Mouse (Mus musculus): Measurements from ENCODE around the gene Btbd8.
A peak's percentile ranks its signal among the peaks of the same experiment; 100 is the strongest.

Btbd8 gene

GRCm38 (mm10) chr5:107437464-107438281 is at the start of gene Btbd8:
Btbd8 (plus strand) TSS chr5:107437997.
- peak; percentile 88 to 93 for DNase-seq

DNA sequence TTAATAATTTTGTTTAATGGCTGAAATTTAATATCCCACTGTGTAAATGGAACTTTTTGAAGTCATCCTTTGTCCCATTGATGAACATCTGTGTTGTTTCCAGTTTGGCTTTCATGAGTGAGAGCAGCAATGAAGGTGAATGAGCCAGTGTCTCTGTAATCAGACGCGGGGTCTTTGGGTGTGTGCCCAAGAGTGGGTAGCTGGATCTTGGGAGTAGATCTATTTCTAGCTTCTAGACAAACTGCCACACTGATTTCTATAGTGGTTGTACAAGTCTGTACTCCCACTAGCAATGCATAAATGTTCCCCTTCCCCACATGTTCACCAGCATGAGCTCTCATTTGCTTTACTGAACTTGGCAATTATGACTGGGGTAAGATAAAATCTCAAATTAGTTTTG is 48.4 kb upstream of the Btbd8 start:
- DNase-seq = no peak

DNA sequence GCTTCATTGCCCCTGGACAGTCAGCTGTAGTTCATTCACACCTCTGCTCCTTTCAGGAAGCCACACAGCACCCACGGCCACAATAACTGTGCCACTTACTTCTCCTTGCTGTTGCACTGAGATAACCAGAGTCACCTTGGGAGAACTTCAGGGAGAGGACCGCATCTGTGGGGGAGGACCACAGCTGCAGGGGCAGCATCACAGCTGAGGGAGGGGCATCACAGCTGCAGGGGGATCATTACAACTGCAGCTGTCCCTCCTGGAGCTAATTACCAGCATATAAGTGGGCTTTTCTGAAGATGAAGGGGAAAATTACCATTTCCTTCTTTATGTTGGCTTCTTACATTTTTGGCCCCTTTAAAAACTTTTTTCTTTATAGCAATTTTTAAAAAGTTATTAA is 43.4 kb upstream of the Btbd8 start:
- DNase-seq = no peak

DNA sequence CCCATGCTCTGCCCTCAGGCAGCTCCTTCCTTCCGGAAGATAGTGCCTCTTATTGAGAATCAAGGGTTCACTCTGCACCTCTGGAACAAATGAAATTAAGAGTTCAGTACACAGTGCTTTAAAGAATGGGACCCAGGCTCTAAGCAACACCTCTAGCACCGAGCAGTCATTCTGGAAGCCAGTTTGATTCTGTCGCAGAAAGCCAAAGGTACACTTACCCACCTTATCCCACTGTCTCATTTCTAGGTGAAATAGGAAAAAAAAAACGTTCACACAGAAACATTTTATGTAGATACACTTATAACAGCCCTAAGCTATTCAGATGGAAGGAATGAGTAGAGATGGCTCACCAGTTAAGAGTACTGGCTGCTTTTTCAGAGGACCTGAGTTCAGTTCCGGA is 35.4 kb upstream of the Btbd8 start, which contains the start of gene Ephx4:
TSS of gene Ephx4 (plus strand) at position 301 of the 400 bp plus-strand sequence.
- no peak for DNase-seq

DNA sequence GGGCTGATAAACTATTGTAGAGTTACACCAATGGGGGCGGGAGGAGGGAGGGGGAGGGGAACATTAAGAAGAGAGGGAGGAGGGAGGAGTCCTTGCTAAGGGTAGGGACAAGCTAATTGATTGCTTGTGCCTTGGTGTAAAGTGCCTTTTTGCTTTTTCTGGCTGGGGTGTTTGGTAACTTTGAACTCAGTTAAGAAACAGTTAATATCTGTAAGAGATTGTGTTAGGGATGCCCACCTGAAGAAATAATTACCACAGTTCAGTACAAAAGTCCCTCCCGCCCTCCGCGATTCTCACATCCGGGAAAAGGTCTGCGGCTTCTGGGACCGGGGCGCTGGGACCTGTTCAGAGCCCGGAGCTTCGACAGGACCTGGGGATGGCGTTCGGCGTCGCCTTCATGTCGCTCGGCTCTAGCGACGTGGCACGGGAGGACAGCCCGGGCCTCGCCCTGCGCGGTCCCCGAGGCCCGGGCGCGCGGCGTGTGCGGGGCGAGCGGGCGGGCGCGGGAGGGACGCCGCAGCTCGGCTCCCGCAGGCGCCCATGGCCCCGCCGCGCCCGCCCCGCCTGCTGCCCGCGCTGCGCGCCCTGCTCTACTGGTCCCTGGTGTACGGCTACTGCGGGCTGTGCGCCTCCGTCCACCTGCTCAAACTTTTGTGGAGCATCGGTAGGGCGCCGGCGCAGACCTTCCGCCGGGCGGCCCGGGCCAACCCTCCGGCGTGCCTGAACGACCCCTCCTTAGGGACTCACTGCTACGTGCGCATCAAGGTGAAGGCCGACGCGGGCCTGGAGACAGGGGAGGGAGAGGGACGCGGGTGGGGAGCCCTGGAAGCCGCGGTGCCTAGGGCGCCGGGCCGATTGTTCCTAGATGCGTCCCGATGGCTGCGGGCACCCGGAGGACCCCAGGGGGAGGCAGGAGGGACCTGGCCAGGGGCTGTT is 34.5 kb upstream of the Btbd8 start:
- DNase-seq = no peak

- DNase-seq = no peak
Observed at GRCm38 (mm10) chr5:107403947-107404684, 33.7 kb upstream of the Btbd8 start.

- no peak for DNase-seq
Observed at GRCm38 (mm10) chr5:107405361-107405760, 32.4 kb upstream of the Btbd8 start.

DNA sequence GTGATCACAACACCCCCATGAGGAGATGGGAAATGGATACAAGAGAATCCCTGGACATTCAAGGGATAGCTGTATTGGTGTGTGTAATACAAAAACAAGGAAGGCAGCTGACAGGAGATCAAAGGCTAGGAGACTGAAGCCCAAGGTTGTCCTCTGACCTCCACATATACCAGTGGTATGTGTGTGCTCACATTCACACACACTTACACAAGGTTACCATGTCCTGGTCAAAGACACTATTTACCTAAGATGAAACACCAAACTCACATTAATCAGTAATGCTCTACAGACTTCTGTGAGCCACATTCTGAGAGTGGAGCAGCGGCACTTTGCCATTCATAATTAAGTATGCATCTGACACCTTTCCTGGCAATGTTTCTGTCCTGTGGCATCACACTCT is 27.5 kb upstream of the Btbd8 start:
- no peak for DNase-seq

DNA sequence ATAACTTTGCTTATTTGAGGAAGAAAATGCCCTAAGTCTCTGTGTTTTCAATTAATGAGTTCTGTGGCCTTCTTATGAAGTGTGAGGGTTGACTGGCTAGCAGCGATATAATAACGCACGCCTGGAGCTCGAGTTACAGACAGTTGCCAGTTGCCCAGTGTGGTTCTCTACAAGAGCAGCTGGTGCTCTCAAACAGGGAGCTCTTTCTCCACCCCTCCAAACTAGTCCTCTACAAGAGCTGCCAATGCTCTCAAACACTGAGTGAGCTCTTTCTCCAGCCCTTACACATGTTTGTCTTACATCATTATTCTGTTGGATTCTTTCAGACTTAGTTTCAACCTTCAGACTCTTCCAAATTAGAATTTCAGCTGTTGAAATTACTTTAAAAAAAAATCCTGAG is 26.5 kb upstream of the Btbd8 start:
- no peak for DNase-seq

DNA sequence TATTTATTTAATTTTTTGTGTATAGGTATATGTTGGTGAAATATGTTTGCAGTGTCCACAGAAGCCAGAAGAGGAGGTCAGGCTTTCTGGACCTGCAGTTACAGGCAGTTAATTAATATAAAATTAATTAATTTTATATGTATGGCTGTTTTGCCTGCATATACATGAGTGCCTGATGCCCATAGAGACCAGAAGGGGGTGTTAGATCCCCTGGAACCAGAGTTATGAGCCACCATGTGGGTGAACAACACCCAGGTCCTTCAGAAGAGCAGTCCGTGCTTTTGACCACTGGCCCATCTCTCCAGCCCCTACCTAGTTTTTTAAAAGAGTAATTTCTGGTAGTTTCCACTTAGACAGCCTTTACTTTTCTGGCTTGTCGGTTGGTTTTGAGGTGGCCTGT is 25.5 kb upstream of the Btbd8 start:
- DNase-seq = no peak

- no peak for DNase-seq
Observed at GRCm38 (mm10) chr5:107415098-107415497, 22.7 kb upstream of the Btbd8 start.

- no peak for DNase-seq
Observed at GRCm38 (mm10) chr5:107421676-107422075, 16.1 kb upstream of the Btbd8 start.

DNA sequence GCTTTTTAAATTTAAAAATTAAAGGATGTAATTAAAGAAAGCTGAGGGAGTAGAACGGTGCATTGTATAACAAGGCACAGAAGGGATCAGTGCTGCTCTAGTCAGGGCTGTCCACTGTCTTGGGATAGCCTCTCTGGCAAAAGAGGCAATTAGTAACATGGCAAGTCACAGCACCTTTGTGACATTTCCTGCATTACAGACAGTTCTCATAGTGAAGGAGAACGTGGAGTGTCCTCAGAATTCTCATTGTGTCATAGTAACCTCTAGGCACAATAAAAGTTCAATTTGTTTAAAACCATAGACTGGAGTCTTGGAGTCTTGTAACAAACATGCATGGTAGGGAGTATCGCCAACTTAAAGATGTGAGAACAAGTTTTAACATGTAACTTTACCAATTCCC is 6.5 kb upstream of the Btbd8 start, which contains the start of gene Lpcat2b:
TSS of gene Lpcat2b (plus strand) at position 301 of the 400 bp plus-strand sequence.
- no peak for DNase-seq

- DNase-seq = no peak
Observed at GRCm38 (mm10) chr5:107434001-107434400, 3.8 kb upstream of the Btbd8 start.

GRCm38 (mm10) chr5:107436185-107436584 is 1.6 kb upstream of the Btbd8 start:
- no peak for DNase-seq

- DNase-seq = no peak
Observed at GRCm38 (mm10) chr5:107436587-107437209, 1.1 kb upstream of the Btbd8 start.

- no peak for DNase-seq
Observed at GRCm38 (mm10) chr5:107438353-107438752, 556 bp downstream of the Btbd8 start.

DNA sequence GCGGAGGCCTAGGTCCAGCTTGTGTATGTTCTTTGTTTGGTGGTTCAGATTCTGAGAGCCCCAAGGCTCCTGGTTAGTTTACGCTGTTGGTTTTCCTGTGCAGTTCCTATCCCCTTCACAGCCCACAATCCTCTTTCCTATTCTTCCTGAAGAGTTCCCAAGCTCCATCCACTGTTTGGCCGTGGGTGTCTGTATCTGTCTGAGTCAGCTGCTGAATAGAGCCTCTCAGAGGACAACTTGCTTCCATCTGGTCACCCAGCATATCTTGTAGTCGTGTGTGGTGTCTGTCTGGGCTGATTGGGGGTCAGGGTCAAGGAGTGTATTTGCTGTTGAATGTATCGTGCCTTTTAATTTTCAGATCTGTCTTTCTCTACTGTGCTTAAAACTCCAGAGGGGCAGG is 4.1 kb downstream of the Btbd8 start:
- DNase-seq = no peak

GRCm38 (mm10) chr5:107444251-107444650 is 6.5 kb downstream of the Btbd8 start:
- DNase-seq = no peak

DNA sequence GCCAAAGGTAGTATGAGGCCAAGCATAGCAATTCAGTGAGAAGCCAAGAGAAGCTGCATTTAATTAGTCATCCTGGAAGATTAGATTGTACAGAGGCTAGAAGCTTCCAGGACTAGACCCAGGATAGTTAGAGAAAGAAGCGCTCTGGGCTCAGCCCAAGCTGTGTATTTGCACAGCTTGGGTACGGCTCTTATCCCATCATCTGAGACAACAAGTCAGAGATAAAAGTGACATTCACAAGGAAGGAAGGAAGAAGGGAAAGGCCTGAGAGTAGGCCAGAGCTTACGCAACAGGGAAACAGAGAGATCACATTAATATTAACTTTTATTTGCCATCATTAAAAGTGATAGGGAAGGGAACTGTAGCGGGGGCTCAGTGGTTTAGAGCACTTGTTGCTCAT is 10.2 kb downstream of the Btbd8 start:
- DNase-seq = no peak

DNA sequence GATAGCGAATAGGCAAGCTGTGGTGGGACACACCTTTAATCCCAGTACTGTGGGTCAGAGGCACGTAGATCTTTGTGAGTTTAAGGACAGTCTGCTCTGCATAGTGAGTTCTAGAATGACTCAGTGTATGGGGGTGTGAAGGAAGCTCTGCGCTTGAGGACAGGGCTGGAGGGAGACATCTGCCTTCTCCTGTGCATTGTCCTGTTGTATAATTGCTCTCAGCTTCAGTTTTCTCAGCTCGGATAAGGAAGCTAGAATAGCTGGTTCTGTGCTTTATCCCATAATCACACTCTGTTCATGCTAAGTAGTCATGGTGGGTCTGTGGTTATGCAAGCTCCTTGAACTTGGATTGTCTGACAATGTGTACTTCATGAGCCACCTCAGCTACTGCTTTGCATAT is 11.0 kb downstream of the Btbd8 start:
- no peak for DNase-seq

GRCm38 (mm10) chr5:107449620-107450019 is 11.8 kb downstream of the Btbd8 start:
- DNase-seq = no peak
